Mouse (Mus musculus) cerebellum, adult 2 months (tissue): ENCODE results near the gene Fxyd6.

ENCODE experiments used
- CTCF ChIP-seq: fragments of 200-500 bp; IDR thresholded peaks from 2 replicates; pipeline ENCODE4 v1.5.1; 2011; ENCODE audit warnings: low read depth, mild to moderate bottlenecking, control low read depth, low read length, moderate library complexity, borderline replicate concordance; ENCODE audit not compliant: insufficient read depth
- POLR2A ChIP-seq: fragments of 200-500 bp; IDR thresholded peaks from 2 replicates; pipeline ENCODE4 v1.6.1; 2011; ENCODE audit warnings: low read length, control low read depth, borderline replicate concordance; ENCODE audit not compliant: insufficient read depth

GRCm38 (mm10) chr9:45321465-45321864 is 48.5 kb upstream of the Fxyd6 start:
- TF ChIP-seq CTCF (no peak), POLR2A (no peak)
